Mouse (Mus musculus) limb, embryonic 10.5 days (tissue): ENCODE measurements around the gene Trmt112. TPM values are rescaled to one million over a fixed set of nuclear protein-coding genes. Genes with fewer than 3 reads are reported as not detected.

ENCODE experiments used
- DNase-seq: peaks from one replicate; pipeline ENCODE4 v3.0.0-alpha.2; 2017; ENCODE audit warnings: low spot score
- H3K27ac ChIP-seq: fragments of 300-500 bp; sonication (generic); 2 replicates; pipeline ENCODE4 v1.5.1; 2016; ENCODE audit warnings: mild to moderate bottlenecking
- H3K27me3 ChIP-seq: fragments of 300-500 bp; sonication (generic); 2 replicates; pipeline ENCODE4 v1.6.1; 2016; ENCODE audit warnings: low read depth, mild to moderate bottlenecking; ENCODE audit not compliant: poor library complexity, severe bottlenecking
- H3K36me3 ChIP-seq: fragments of 300-500 bp; sonication (generic); 2 replicates; pipeline ENCODE4 v1.6.1; 2016; ENCODE audit warnings: mild to moderate bottlenecking, moderate library complexity
- H3K4me1 ChIP-seq: fragments of 300-500 bp; sonication (generic); 2 replicates; pipeline ENCODE4 v1.6.1; 2016
- H3K4me3 ChIP-seq: fragments of 300-500 bp; sonication (generic); 2 replicates; pipeline ENCODE4 v1.5.1; 2016; ENCODE audit warnings: mild to moderate bottlenecking, moderate library complexity
- H3K9me3 ChIP-seq: fragments of 300-500 bp; sonication (generic); replicated peaks from 2 replicates; pipeline ENCODE4 v1.6.1; 2016; ENCODE audit warnings: mild to moderate bottlenecking
- WGBS: fragments of 180-500 bp; shearing (Covaris S2); methylation state at CpG from one replicate; pipeline ENCODE4 v1.1.7; 2016; 5-methylcytosine and 5-hydroxymethylcytosine counted together
- microRNA-seq: library from miRNA; unstranded; fragments of <30 nt; microRNA quantifications from one replicate; pipeline ENCODE4, GENCODE M21; 2017
- polyA plus RNA-seq: library from polyadenylated mRNA; unstranded; fragments of >200 nt; fragmentation: Nextera tagmentation; extraction: Ambion mirVana; gene quantifications from 2 replicates; pipeline ENCODE4 v1.2.1, GENCODE M21; 2016

Gene Trmt112
- polyA plus RNA-seq, 1 experiment from 2014 or later: 168 TPM

- WGBS: 71% methylated on average over 5 of the region's 5 CpGs
- DNase-seq: no peak
- Histone ChIP-seq H3K27ac (peak overlapping the region; percentile 89), H3K9me3 (no peaks in the 10 kb centered on the region), H3K4me1 (peaks cover 33% of the 10 kb centered on the region), H3K36me3 (peaks cover 12% of the 10 kb centered on the region), H3K4me3 (peak overlapping the region; percentile 62), H3K27me3 (no peaks in the 10 kb centered on the region)
These were observed 40.5 kb downstream of the Trmt112 start for GRCm38 (mm10) chr19:6949951-6950350.

DNA sequence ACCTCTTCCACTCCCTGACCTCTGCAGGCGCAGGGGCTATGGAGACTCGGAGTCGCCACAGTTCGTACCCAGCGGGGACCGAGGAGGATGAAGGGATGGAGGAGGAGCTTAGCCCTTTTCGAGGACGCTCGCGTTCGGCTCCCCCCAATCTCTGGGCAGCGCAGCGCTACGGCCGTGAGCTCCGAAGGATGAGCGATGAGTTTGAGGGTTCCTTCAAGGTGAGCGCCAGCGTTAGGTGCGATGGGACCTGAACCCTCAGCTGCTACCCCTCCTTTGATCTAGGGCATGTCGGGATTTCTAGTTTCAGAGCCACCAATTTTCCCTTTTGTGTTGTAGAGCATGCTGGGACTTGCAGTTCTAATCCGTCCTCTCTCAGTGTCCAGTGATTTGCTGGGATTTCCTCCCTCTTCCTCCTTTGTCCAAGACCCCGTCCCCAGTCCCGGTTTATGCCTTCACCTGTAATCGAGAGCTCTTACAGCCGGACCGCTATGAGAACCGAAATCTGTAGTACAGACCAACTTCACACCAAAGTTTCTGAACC lies 41.2 kb downstream of the Trmt112 start:
- under 1% methylated on average over 28 of the region's 28 CpGs for WGBS
- H3K4me1 ChIP-seq: peaks cover 33% of the 10 kb centered on the region
- H3K9me3 ChIP-seq: no peaks in the 10 kb centered on the region
- H3K27me3 ChIP-seq: no peaks in the 10 kb centered on the region
- peak overlapping the region; percentile 89 for H3K27ac ChIP-seq
- peak; percentile 77 for DNase-seq
- H3K4me3 ChIP-seq: peak overlapping the region; percentile 62
- peaks cover 18% of the 10 kb centered on the region for H3K36me3 ChIP-seq

DNA sequence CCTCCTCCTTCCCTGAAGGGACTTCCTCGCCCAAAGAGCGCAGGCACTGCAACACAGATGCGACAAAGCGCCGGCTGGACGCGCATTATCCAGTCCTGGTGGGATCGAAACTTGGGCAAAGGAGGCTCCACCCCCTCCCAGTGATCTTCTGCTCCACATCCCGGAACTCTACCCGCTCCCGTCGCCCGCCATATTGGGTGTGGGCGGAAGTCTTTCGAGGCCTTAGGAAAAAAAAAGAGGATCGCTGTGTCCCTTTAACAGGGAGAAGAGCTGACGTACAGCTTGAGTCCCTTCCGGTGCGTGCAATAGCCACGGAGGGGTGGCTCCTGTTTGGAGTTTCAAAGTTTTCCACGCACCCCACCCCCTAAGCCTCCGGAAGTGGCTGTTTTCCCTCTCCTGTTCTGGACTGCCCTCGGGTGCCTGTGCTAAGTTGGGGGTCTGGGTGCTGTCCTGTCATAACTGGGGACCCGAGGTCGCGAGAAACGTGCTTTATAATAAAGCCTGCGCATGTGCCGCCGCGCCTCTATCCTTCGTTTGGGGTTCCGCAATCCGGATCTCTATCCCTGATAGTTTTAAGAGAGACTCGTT lies 42.0 kb downstream of the Trmt112 start:
- H3K4me1 ChIP-seq: peaks cover 33% of the 10 kb centered on the region
- WGBS: under 1% methylated on average over 35 of the region's 35 CpGs
- peaks cover 26% of the 10 kb centered on the region for H3K36me3 ChIP-seq

DNA sequence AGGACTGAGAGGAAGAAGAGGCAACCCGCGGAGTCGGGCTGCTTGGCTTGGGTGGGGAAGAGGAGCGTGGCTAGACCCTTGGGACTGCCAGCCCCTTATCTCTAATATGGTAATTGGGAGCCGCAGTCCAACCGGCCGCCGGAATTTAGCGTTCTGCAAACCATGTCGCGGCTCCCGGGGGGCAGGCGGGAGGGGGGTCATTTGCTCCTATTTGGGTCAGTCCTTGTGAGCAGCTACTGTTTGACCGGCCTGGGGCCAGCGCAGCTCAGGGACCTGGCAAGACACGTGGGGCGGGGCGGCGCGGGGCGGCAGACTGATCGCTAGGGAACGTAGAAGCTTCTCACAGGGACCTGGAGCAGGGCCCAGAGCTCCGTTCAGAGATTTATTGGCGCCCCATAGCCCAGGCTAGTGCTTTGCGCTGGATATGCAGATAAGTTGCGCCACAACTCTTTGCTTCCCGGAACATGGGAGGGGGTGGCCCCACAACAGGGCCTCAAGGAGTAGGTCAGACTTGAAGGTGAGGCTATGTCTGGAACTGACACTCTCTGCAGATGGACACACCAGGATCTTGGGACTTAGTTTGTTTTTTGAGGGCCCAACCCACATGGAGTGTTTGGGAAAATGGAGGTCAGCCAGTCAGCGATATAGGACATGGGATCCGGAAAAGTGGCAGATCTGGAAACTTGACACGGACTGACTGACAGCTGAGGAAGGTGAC lies 42.7 kb downstream of the Trmt112 start:
- peak; percentile 72 for DNase-seq
- Histone ChIP-seq H3K27me3 (no peaks in the 10 kb centered on the region), H3K4me3 (peak overlapping the region; percentile 62), H3K36me3 (peaks cover 32% of the 10 kb centered on the region), H3K9me3 (no peaks in the 10 kb centered on the region), H3K27ac (peak overlapping the region; percentile 89), H3K4me1 (peaks cover 33% of the 10 kb centered on the region)
- WGBS: 3% methylated on average over 31 of the region's 31 CpGs

More for the DNA sequence above, 42.0 kb downstream of the Trmt112 start:
- peak; percentile 91 for DNase-seq
- H3K27me3 ChIP-seq: no peaks in the 10 kb centered on the region
- peak overlapping the region; percentile 62 for H3K4me3 ChIP-seq
- no peaks in the 10 kb centered on the region for H3K9me3 ChIP-seq
- peak overlapping the region; percentile 89 for H3K27ac ChIP-seq

- Histone ChIP-seq H3K27ac (0 out of 2 replicates have a peak overlapping the region, but pooled peaks have one; percentile 89), H3K36me3 (peaks cover 37% of the 10 kb centered on the region), H3K4me1 (peaks cover 33% of the 10 kb centered on the region), H3K4me3 (peak overlapping the region; percentile 62), H3K9me3 (no peaks in the 10 kb centered on the region), H3K27me3 (no peaks in the 10 kb centered on the region)
- no peak for DNase-seq
- 16% methylated on average over 3 of the region's 3 CpGs for WGBS
These were observed 43.2 kb downstream of the Trmt112 start for GRCm38 (mm10) chr19:6952712-6953037.

- DNase-seq: peak; percentile 61
- no peaks in the 10 kb centered on the region for H3K27me3 ChIP-seq
- WGBS: 56% methylated on average over 9 of the region's 9 CpGs
- H3K4me1 ChIP-seq: peaks cover 33% of the 10 kb centered on the region
- no peaks in the 10 kb centered on the region for H3K9me3 ChIP-seq
- no peak overlapping the region for H3K27ac ChIP-seq
- peaks cover 51% of the 10 kb centered on the region for H3K36me3 ChIP-seq
- H3K4me3 ChIP-seq: no peak overlapping the region
These were observed 44.5 kb downstream of the Trmt112 start for GRCm38 (mm10) chr19:6954046-6954445.

- no peaks in the 10 kb centered on the region for H3K27me3 ChIP-seq
- peaks cover 64% of the 10 kb centered on the region for H3K36me3 ChIP-seq
- DNase-seq: no peak
- WGBS: 69% methylated on average over 7 of the region's 7 CpGs
- peaks cover 23% of the 10 kb centered on the region for H3K4me1 ChIP-seq
- no peaks in the 10 kb centered on the region for H3K9me3 ChIP-seq
- 0 out of 2 replicates have a peak overlapping the region, but pooled peaks have one; percentile 10 for H3K27ac ChIP-seq
- H3K4me3 ChIP-seq: no peak overlapping the region
These were observed 45.9 kb downstream of the Trmt112 start for GRCm38 (mm10) chr19:6955424-6955823.

DNA sequence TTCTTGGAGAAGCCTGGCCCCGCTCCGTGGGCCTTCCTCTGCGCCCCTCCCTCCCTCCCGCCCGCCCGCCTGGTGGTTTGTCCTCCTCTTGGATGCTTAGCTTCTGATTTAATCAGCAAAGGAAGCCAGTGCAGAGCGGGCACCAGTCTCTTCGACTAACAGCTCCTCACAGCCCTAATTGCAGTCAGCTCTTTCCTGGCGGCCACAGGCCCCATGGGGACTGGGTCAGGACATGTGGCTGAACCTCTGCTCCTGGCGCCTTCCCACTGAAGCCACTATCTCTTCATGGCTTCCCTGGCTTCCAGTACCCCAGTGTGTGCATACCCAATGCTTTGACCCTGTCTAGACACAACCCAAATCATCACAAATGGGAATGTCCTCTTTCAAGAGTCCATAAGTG lies 47.0 kb downstream of the Trmt112 start:
- 85% methylated on average over 10 of the region's 10 CpGs for WGBS
- peaks cover 69% of the 10 kb centered on the region for H3K36me3 ChIP-seq
- no peak for DNase-seq
- no peak overlapping the region for H3K27ac ChIP-seq
- no peaks in the 10 kb centered on the region for H3K27me3 ChIP-seq
- H3K9me3 ChIP-seq: no peaks in the 10 kb centered on the region
- H3K4me3 ChIP-seq: no peak overlapping the region
- peaks cover 21% of the 10 kb centered on the region for H3K4me1 ChIP-seq

Small RNA genes within 50 kb of the gene (microRNA-seq; reads per million reads assigned to microRNA genes)
- gene Mir6990: 1.5 reads per million

Other genes with a start within 250 kb of the Trmt112 start
- gene Rps6ka4, start 69.1 kb upstream of the Trmt112 start, polyA plus RNA-seq: 2.8 and 4.8 TPM in 2 replicates
- 0.15 and 0.61 TPM in 2 replicates for gene Ccdc88b, start 51.5 kb upstream of the Trmt112 start, polyA plus RNA-seq
- 122 and 131 TPM in 2 replicates for gene Prdx5, start 408 bp downstream of the Trmt112 start, polyA plus RNA-seq
- 6.2 and 7.0 TPM in 2 replicates for gene Esrra, start 12.1 kb downstream of the Trmt112 start, polyA plus RNA-seq
- 0.76 and 0.93 TPM in 2 replicates for gene Catsperz, start 15.7 kb downstream of the Trmt112 start, polyA plus RNA-seq
- gene Kcnk4, start 24.8 kb downstream of the Trmt112 start, polyA plus RNA-seq: 0.11 TPM in 1 of 2 replicates, not detected in the other
- 51.8 and 55.3 TPM in 2 replicates for gene Bad, start 32.2 kb downstream of the Trmt112 start, polyA plus RNA-seq
- 21.6 and 24.4 TPM in 2 replicates for gene Gpr137, start 32.8 kb downstream of the Trmt112 start, polyA plus RNA-seq
- gene Ppp1r14b, start 65.3 kb downstream of the Trmt112 start, polyA plus RNA-seq: 245 and 281 TPM in 2 replicates
- gene Plcb3, start 66.8 kb downstream of the Trmt112 start, polyA plus RNA-seq: 29.2 and 37.8 TPM in 2 replicates
- gene Fkbp2, start 70.8 kb downstream of the Trmt112 start, polyA plus RNA-seq: 94.0 and 102 TPM in 2 replicates
- gene Vegfb, start 78.0 kb downstream of the Trmt112 start, polyA plus RNA-seq: 41.1 and 41.7 TPM in 2 replicates
- gene Dnajc4, start 82.9 kb downstream of the Trmt112 start, polyA plus RNA-seq: 17.4 and 19.4 TPM in 2 replicates
- gene Nudt22, start 86.4 kb downstream of the Trmt112 start, polyA plus RNA-seq: 21.1 and 21.2 TPM in 2 replicates
- gene Trpt1, start 86.4 kb downstream of the Trmt112 start, polyA plus RNA-seq: 7.4 and 10.6 TPM in 2 replicates
- gene Fermt3, start 109.8 kb downstream of the Trmt112 start, polyA plus RNA-seq: 7.0 and 7.5 TPM in 2 replicates
- 455 and 483 TPM in 2 replicates for gene Stip1, start 130.3 kb downstream of the Trmt112 start, polyA plus RNA-seq
- 2.8 and 4.4 TPM in 2 replicates for gene Macrod1, start 147.1 kb downstream of the Trmt112 start, polyA plus RNA-seq
- gene Flrt1, start 196.0 kb downstream of the Trmt112 start, polyA plus RNA-seq: 0.54 and 1.6 TPM in 2 replicates